Mouse (Mus musculus): Measurements from ENCODE around the gene Cdc42se2.
A peak's percentile ranks its signal among the peaks of the same experiment; 100 is the strongest.

The Cdc42se2 gene

GRCm38 (mm10) chr11:54793173-54793572 lies 5.7 kb upstream of the Cdc42se2 start:
- DNase-seq (ENCODE audit: low spot score) = no peak

DNA sequence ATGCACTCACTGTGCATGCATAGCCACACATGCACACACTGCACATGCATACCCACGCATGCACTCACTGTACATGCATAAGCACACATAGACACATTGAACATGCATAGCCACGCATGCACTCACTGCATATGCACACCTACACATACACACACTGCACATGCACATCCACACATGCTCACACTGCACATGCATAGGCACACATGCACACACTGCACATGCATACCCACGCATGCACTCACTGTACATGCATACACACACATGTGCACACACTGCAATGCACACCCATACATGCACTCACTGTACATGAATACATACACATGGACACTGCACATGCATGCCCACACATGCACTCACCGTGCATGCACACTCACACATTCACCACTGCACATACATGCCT lies 4.0 kb upstream of the Cdc42se2 start:
- DNase-seq (ENCODE audit: low spot score) = no peak

DNA sequence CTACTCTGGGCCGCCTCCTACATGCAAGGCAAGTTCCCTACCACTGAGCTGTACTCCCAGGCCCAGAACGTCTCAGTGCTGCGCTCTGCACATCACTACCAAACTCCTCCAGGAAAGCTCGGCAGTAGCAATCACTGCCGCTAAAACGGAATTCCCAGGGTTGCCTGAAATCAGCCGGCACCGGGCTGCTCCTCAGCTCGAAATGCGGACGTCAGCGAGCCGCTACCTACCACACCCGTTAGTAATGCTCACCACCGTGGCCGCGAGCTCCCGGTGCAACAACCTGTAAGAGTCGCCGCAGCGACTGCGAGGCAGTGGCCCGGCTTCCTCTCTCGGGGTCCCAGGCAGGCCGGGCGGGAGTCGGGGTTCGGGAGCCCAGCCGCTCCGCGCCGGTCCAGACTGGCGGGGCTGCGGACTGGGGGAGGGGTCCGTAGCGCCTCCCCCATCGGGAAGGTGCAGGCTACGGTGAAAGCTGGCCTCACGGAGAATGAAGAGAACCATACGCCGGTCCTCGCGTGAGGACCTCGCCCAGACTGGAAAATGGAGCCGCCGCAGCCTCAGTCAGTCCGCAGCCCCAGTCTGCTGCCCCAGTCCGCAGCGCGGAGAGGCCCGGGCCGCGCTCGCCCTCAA lies 502 bp downstream of the Cdc42se2 start:
- peak; percentile 51 for DNase-seq (ENCODE audit: low spot score)

DNA sequence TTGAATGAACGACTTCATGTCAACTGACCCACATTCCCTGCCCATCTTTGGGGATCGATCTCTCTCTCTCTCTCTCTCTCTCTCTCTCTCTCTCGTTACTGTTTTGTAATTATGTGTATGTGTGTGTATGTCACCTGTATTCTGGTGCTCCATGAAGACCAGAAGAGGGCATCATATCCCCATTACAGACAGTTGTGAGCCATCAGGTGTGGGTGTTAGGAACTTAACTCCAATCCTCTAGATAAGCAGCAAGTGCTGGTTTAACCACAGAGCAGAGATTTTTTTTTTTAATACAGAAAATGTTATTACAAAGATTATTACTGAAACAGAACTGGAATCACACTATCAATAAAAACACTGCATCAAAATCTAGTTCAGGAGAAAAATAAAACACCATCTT lies 1.9 kb downstream of the Cdc42se2 start:
- no peak for DNase-seq (ENCODE audit: low spot score)

- no peak for DNase-seq (ENCODE audit: low spot score)
Measured at GRCm38 (mm10) chr11:54784436-54784835, 3.0 kb downstream of the Cdc42se2 start.

- no peak for DNase-seq (ENCODE audit: low spot score)
Measured at GRCm38 (mm10) chr11:54782253-54782652, 5.2 kb downstream of the Cdc42se2 start.

- no peak for DNase-seq (ENCODE audit: low spot score)
Measured at GRCm38 (mm10) chr11:54779946-54780345, 7.5 kb downstream of the Cdc42se2 start.

DNA sequence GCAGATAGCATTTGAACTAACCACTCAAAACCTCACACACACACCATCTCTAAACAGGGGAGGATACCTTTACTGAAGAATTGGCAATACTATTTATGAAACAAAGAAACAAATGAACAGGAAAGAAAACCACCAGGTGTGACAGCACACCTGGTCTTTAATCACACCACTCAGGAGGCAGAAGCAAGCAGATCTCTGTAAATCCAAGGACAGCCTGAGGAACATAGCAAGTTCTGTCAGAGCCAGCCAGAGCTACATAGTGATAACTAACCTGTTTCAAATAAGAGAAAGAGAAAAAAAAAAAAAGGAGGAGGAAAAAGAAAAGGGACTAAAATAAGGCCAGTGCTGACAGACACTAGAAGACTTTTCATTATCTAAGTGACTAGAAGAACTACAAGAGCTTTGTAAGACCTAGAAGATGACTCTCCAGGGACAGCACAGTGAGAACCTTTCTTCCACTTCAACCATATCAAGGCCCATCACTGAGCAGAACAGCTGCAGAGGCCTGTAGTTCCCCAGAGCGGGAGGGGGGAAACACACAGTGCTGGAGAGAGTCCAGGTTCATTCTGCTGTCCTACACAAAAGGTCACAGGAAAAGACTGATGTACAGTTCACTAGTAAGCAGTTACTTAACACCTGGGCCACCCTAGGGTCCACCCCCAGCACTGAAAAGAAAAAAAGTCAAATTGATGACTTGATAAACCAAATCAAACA lies 9.2 kb downstream of the Cdc42se2 start:
- DNase-seq (ENCODE audit: low spot score) = no peak

GRCm38 (mm10) chr11:54777387-54778130 lies 9.9 kb downstream of the Cdc42se2 start:
- DNase-seq (ENCODE audit: low spot score) = no peak

- no peak for DNase-seq (ENCODE audit: low spot score)
Measured at GRCm38 (mm10) chr11:54776735-54777333, 10.6 kb downstream of the Cdc42se2 start.

DNA sequence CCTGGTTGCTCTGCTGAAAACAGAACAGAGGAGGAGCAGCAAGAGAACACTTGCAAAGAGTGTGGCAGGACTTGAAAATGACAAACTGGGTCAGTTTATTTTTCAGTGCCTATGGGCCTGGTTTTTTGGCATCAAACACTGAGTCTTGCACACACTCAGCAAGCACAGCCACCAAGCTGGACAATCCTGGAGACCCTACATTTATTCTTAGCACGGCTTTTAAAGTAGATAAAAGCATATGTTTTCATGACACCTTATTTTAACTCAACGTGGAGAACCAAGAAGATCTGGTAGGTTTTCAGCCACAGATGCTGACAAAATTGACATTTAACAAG lies 11.1 kb downstream of the Cdc42se2 start:
- DNase-seq (ENCODE audit: low spot score) = no peak

- DNase-seq (ENCODE audit: low spot score) = no peak
Measured at GRCm38 (mm10) chr11:54775628-54776366, 11.7 kb downstream of the Cdc42se2 start.

GRCm38 (mm10) chr11:54774282-54775078 lies 13.0 kb downstream of the Cdc42se2 start:
- no peak for DNase-seq (ENCODE audit: low spot score)

DNA sequence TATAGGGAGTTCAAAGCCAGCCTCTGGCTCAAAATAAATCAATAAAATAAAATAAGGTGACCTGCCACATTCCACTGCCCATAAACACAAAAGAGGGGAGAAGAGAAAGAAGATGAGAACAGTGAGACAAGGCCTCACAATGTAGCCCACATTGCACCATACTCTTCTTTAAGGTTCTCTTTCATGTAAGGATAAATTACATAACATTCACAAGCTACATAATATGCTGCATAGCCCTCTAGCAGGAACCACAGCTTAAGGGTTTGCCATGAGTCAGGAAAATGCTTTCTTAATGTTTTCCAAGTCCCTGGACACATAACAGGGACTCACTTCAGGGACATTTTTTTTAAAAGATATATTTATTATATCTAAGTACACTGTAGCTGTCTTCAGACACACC lies 15.9 kb downstream of the Cdc42se2 start:
- DNase-seq (ENCODE audit: low spot score) = no peak

DNA sequence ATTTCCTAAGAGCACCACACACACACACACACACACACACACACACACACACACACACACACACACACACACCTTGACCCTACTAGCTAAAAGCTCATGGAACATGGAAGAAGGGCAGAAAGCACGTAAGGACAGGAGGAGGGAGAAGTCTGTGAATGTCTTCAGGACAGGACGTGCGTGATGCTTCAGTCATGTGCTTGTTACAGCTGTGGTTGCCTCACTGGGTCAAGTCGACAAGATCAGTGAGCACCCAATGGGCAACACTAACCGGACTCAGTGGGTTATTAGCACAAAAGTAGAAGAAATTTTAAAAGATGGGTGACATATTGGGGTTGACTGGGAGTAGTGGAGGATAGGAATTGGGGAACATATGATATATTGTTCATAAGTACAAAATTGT lies 17.6 kb downstream of the Cdc42se2 start:
- no peak for DNase-seq (ENCODE audit: low spot score)

- no peak for DNase-seq (ENCODE audit: low spot score)
Measured at GRCm38 (mm10) chr11:54768116-54768690, 19.3 kb downstream of the Cdc42se2 start.

GRCm38 (mm10) chr11:54764759-54765158 lies 22.7 kb downstream of the Cdc42se2 start:
- no peak for DNase-seq (ENCODE audit: low spot score)

GRCm38 (mm10) chr11:54764026-54764425 lies 23.4 kb downstream of the Cdc42se2 start:
- DNase-seq (ENCODE audit: low spot score) = no peak

DNA sequence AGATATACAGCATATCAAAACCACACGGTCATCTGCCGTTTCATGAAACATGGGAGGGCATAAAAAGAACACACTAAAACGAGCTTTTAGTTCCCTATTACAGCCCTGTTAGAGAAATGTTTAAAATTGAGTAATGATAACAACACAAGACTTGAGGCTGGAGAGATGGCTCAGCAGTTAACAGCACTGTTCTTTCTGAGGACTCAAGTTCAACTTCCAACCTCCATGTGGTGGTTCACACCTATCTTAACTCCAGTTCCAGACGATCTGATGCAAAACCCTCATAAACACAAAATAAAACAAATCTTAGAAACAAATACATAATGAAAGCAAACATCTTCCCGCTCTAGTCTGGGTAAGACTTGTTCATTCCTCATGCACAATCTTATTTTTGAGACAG lies 24.7 kb downstream of the Cdc42se2 start:
- DNase-seq (ENCODE audit: low spot score) = no peak

DNA sequence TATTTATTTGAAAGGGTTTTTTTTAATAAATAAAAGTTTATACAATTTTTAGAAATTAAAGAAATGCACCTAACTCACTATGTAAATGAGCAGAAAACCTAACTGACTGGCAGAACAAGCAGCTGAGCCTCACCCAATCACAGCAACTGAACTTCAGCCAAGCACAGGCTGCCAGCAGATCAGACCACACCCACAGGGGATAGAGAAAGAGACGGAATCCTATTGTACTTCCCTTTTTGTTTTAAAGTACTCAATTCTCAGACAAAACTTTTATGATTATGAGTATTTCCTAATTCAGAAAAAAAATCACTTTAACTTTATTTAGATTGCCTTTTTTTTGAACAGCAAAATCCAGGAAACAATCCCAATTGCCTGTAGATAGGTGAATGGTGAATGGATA lies 29.5 kb downstream of the Cdc42se2 start:
- no peak for DNase-seq (ENCODE audit: low spot score)

- no peak for DNase-seq (ENCODE audit: low spot score)
Measured at GRCm38 (mm10) chr11:54755148-54755664, 32.3 kb downstream of the Cdc42se2 start.

All from spleen, adult 12 weeks (tissue).